Mouse (Mus musculus) hindbrain, embryonic 16.5 days (tissue): ENCODE results near the gene Hnrnpdl. TPM values are rescaled to one million over a fixed set of nuclear protein-coding genes. Genes with fewer than 3 reads are reported as not detected.

Experiments used
- ATAC-seq: fragments of 200-750 bp; cut with Nextera tagmentation; 2 replicates; pipeline ENCODE4 v1.8.0; 2017; ENCODE audit warnings: moderate TSS enrichment, moderate library complexity
- H3K27ac ChIP-seq: fragments of 300-500 bp; sonication (generic); 2 replicates; pipeline ENCODE4 v1.5.1; 2014; ENCODE audit warnings: low read depth, mild to moderate bottlenecking, control low read depth, low read length, moderate library complexity
- H3K27me3 ChIP-seq: fragments of 300-500 bp; sonication (generic); replicated peaks from 2 replicates; pipeline ENCODE4 v1.6.1; 2014; ENCODE audit warnings: low read length; ENCODE audit not compliant: control insufficient read depth, insufficient read depth
- H3K36me3 ChIP-seq: fragments of 300-500 bp; sonication (generic); 2 replicates; pipeline ENCODE4 v1.6.1; 2014; ENCODE audit warnings: mild to moderate bottlenecking, low read length, moderate library complexity, mixed read lengths; ENCODE audit not compliant: control insufficient read depth, insufficient read depth
- H3K4me1 ChIP-seq: fragments of 300-500 bp; sonication (generic); 2 replicates; pipeline ENCODE4 v1.6.1; 2014; ENCODE audit warnings: low read depth, low read length; ENCODE audit not compliant: control insufficient read depth, insufficient read depth
- H3K4me2 ChIP-seq: fragments of 300-500 bp; sonication (generic); 2 replicates; pipeline ENCODE4 v1.6.1; 2014; ENCODE audit warnings: mild to moderate bottlenecking, low read length, control low read depth, moderate library complexity
- H3K4me3 ChIP-seq: fragments of 300-500 bp; sonication (generic); 2 replicates; pipeline ENCODE4 v1.5.1; 2014; ENCODE audit warnings: mild to moderate bottlenecking, low read length, control low read depth, moderate library complexity
- H3K9ac ChIP-seq: fragments of 300-500 bp; sonication (generic); 2 replicates; pipeline ENCODE4 v1.6.1; 2014; ENCODE audit warnings: low read depth, mild to moderate bottlenecking, control low read depth, low read length, moderate library complexity
- H3K9me3 ChIP-seq: fragments of 300-500 bp; sonication (generic); 2 replicates; pipeline ENCODE4 v1.6.1; 2014; ENCODE audit warnings: mild to moderate bottlenecking, low read length, moderate library complexity; ENCODE audit not compliant: control insufficient read depth
- WGBS: fragments of 180-500 bp; shearing (Covaris S2); extraction: QIAGEN DNeasy Blood & Tissue Kit; methylation state at CpG from one replicate; pipeline ENCODE4 v1.1.7; 2014; 5-methylcytosine and 5-hydroxymethylcytosine counted together
- polyA plus RNA-seq: library from polyadenylated mRNA; unstranded; fragments of >200 nt; fragmentation: Nextera tagmentation; extraction: Ambion mirVana; gene quantifications from 2 replicates; pipeline ENCODE4 v1.2.1, GENCODE M21; 2015

Hnrnpdl gene
- 158 and 173 TPM in 2 replicates for polyA plus RNA-seq

- Histone ChIP-seq H3K9ac (peak within 1 kb of the TSS; percentile 82), H3K36me3 (0 out of 2 replicates have a peak, but pooled peaks cover 3% of the 10 kb centered on the region), H3K4me2 (peak within 1 kb of the TSS; percentile 89), H3K4me1 (peaks cover 32% of the 10 kb centered on the region), H3K9me3 (no peaks in the 10 kb centered on the region), H3K4me3 (peak within 1 kb of the TSS; percentile 94), H3K27me3 (no peaks in the 10 kb centered on the region), H3K27ac (peak within 1 kb of the TSS; percentile 99)
- under 1% methylated on average over 45 of the region's 57 CpGs for WGBS
- peak; percentile 90 for ATAC-seq
These were observed at the start of gene Hnrnpdl, which contains the start of gene Enoph1 for GRCm38 (mm10) chr5:100039602-100040142. Gene Hnrnpdl, minus strand, starts transcription at chr5:100039664. Gene Enoph1, plus strand, starts transcription at chr5:100039985.

DNA sequence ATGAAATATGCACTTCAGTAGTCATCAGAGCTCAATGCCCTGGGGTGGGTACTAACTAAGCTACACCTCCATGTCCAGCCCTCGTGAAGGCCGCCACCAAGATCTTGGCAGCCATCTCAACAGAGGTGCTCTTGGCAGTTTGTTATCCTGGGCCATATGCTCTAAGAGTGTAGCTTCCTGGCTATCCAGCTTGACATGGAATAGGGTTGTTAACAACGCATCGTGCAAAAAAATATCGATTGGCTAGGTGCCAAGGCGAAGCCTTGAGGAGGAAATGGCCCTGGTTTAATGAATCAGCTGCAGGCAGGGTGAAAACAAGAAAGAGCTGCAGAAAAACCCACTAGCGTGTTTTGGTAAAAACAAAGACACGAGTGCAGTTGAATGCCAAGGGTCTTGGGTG lies 45.6 kb upstream of the Hnrnpdl start:
- no peaks in the 10 kb centered on the region for H3K36me3 ChIP-seq
- peak; percentile 41; the same call in 1 of the 2 replicates for ATAC-seq
- H3K4me2 ChIP-seq, result no peak overlapping the region
- H3K27ac ChIP-seq, result peak overlapping the region; percentile 2; the same call in 1 of the 2 replicates
- no peaks in the 10 kb centered on the region for H3K27me3 ChIP-seq
- H3K9me3 ChIP-seq, result no peaks in the 10 kb centered on the region
- no peak overlapping the region for H3K9ac ChIP-seq
- H3K4me1 ChIP-seq, result no peaks in the 10 kb centered on the region
- whole genome bisulfite sequencing, result 44% methylated on average over 8 of the region's 8 CpGs
- no peak overlapping the region for H3K4me3 ChIP-seq

GRCm38 (mm10) chr5:100083953-100084562 lies 44.6 kb upstream of the Hnrnpdl start:
- H3K4me1 ChIP-seq, result no peaks in the 10 kb centered on the region
- H3K4me2 ChIP-seq, result no peak overlapping the region
- no peak overlapping the region for H3K4me3 ChIP-seq
- no peaks in the 10 kb centered on the region for H3K27me3 ChIP-seq
- WGBS, result 43% methylated on average over 12 of the region's 12 CpGs
- H3K27ac ChIP-seq, result no peak overlapping the region
- H3K36me3 ChIP-seq, result no peaks in the 10 kb centered on the region
- no peak overlapping the region for H3K9ac ChIP-seq
- no peaks in the 10 kb centered on the region for H3K9me3 ChIP-seq
- ATAC-seq, result no peak

DNA sequence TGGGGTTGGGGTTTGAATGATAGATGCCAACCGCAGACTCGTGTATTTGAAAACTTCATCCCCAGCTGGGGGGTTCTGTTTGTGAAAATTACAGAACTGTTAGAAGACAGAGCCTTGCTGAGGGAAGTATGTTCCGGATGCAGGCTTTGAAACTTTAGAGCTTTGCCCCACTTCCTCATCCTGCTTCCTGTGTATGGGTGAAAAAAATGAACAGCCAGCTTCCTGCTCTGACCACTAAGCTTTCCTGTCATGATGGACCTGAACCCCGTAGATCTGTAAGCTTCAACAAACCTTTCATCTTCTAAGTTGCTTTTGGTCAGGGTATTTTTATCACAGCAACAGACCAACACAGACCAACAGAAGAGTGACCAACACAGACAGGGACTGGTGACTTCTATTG lies 42.5 kb upstream of the Hnrnpdl start:
- no peak overlapping the region for H3K27ac ChIP-seq
- no peak for ATAC-seq
- 92% methylated on average over 4 of the region's 4 CpGs for whole genome bisulfite sequencing
- H3K9me3 ChIP-seq, result no peaks in the 10 kb centered on the region
- no peak overlapping the region for H3K4me2 ChIP-seq
- H3K4me1 ChIP-seq, result no peaks in the 10 kb centered on the region
- no peaks in the 10 kb centered on the region for H3K27me3 ChIP-seq
- no peak overlapping the region for H3K4me3 ChIP-seq
- H3K9ac ChIP-seq, result no peak overlapping the region
- no peaks in the 10 kb centered on the region for H3K36me3 ChIP-seq

DNA sequence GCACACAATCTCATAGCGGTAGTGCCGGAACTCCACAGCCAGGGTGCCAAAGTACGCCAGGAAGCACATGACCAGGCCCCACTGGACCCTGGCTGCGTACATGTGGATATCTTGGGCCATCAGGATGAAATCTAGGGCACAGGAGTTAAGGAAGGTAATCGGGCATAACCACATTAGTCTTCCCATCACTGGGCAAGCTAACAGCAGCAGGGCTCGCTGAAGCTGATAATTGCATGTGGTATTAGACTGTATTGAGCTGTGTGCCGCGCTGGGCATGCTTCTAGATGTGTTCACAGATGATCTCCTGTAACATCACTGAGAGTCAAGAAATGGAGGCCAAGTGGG lies 40.4 kb upstream of the Hnrnpdl start:
- Histone ChIP-seq H3K9me3 (no peaks in the 10 kb centered on the region), H3K4me3 (no peak overlapping the region), H3K4me2 (peak overlapping the region; percentile 27), H3K9ac (no peak overlapping the region), H3K4me1 (no peaks in the 10 kb centered on the region), H3K27ac (no peak overlapping the region), H3K36me3 (no peaks in the 10 kb centered on the region), H3K27me3 (no peaks in the 10 kb centered on the region)
- ATAC-seq, result 0 out of 2 replicates have a peak, but pooled peaks have one; percentile 22
- WGBS, result 61% methylated on average over 8 of the region's 8 CpGs

DNA sequence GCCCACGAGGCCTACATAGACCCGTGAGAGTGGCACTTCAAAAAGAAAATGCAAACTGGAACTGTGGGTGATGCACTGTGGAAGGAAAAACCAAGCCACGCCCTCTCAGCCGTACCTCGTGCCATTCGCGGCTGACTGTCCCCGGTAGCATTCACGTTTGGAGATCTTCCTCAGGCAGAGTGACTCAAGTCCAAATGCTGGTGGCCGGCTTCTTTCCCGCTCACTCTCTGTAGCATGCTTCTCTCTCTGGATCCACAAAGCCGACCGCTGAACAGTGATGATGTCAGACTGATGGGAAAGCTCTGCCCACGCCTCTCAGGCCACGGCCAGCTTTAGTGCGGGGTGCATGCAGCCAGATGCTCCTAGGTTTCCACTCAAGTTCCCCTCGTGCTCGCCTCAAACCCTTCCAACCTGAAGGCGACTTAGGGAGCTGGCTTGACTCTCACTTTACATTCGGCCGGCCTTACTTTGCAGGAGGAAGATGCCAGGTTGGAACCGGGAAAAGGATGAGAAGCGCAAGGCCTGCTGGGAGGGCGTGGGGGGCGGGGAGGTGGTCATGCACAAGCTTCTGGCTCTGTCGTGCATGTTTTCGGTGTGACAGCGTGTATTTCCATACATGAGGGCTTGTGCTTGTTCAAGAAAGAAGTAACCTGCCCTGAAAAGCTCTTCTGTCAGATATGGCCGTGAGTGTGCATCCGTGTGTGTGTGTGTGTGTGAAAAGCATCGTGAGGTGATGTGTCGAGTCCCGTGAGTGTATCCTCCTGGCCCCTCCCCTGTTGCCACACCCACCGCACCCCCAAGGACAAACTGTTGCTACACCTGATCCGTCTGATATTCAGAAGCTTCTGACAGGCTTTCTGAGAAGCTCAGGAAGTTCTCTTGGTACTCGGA lies 39.8 kb upstream of the Hnrnpdl start:
- H3K4me2 ChIP-seq, result peak overlapping the region; percentile 27
- no peaks in the 10 kb centered on the region for H3K36me3 ChIP-seq
- no peaks in the 10 kb centered on the region for H3K4me1 ChIP-seq
- peak overlapping the region; percentile 35 for H3K9ac ChIP-seq
- H3K27me3 ChIP-seq, result no peaks in the 10 kb centered on the region
- ATAC-seq, result 0 out of 2 replicates have a peak, but pooled peaks have one; percentile 45
- WGBS, result 38% methylated on average over 36 of the region's 36 CpGs
- no peaks in the 10 kb centered on the region for H3K9me3 ChIP-seq
- H3K27ac ChIP-seq, result no peak overlapping the region
- peak overlapping the region; percentile 15 for H3K4me3 ChIP-seq

- 63% methylated on average over 4 of the region's 4 CpGs for WGBS
These were observed 35.1 kb upstream of the Hnrnpdl start for GRCm38 (mm10) chr5:100074571-100074970.

DNA sequence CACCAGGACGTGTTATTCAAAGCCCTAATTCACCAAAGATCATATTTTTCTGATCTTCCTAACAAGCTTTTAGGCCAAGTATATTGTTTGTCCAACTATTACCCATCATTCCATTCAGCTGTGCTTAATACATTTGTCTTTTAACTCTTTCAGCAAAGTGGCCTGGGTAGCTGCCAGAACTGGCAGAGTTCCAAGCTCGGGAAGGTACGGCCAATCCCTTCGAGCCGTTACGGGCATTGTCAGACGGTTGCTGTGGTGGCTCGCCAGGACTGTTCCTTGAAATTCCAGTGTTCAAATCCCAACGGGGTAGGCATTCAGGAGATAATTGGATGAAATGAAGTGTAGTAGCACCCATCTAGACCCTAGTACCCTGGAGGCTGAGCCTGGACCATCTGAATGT lies 33.1 kb upstream of the Hnrnpdl start:
- ATAC-seq, result no peak
- H3K9ac ChIP-seq, result no peak overlapping the region
- H3K27me3 ChIP-seq, result no peaks in the 10 kb centered on the region
- H3K4me3 ChIP-seq, result no peak overlapping the region
- H3K36me3 ChIP-seq, result peaks cover 5% of the 10 kb centered on the region
- WGBS, result 43% methylated on average over 9 of the region's 9 CpGs
- H3K4me1 ChIP-seq, result no peaks in the 10 kb centered on the region
- no peak overlapping the region for H3K27ac ChIP-seq
- H3K9me3 ChIP-seq, result no peaks in the 10 kb centered on the region
- no peak overlapping the region for H3K4me2 ChIP-seq

More at GRCm38 (mm10) chr5:100074571-100074970, 35.1 kb upstream of the Hnrnpdl start:
- Histone ChIP-seq H3K27me3 (no peaks in the 10 kb centered on the region), H3K36me3 (no peaks in the 10 kb centered on the region; the same call in 1 of the 2 replicates), H3K27ac (no peak overlapping the region), H3K4me1 (no peaks in the 10 kb centered on the region), H3K9me3 (no peaks in the 10 kb centered on the region), H3K4me3 (no peak overlapping the region), H3K4me2 (no peak overlapping the region), H3K9ac (no peak overlapping the region)
- no peak for ATAC-seq

DNA sequence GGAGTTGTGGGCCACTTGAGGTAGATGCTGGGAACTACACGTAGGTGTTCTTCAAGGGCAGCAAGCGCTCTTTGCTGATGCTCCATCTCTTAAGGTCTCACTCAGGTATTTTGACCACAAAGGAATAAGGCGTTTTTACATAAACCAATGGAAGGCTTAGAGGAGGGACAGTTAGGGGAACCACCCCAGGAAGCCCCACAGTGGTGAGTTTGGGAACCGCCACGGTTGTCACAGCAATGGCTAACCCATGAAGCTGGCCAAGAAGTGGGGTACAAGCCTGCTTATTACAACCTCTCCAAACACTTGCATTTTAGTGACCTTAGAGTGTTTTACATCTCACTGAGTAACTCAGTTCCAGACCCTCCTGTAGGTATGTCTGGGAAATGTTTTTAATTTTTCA lies 32.1 kb upstream of the Hnrnpdl start:
- no peaks in the 10 kb centered on the region for H3K4me1 ChIP-seq
- no peaks in the 10 kb centered on the region for H3K27me3 ChIP-seq
- peaks cover 6% of the 10 kb centered on the region for H3K36me3 ChIP-seq
- no peak overlapping the region for H3K9ac ChIP-seq
- WGBS, result 89% methylated on average over 5 of the region's 5 CpGs
- H3K9me3 ChIP-seq, result no peaks in the 10 kb centered on the region
- no peak for ATAC-seq
- no peak overlapping the region for H3K27ac ChIP-seq
- H3K4me3 ChIP-seq, result no peak overlapping the region
- H3K4me2 ChIP-seq, result no peak overlapping the region
